Mouse (Mus musculus) limb, embryonic 12.5 days (tissue): Measurements from ENCODE around the gene Prkar2a. TPM values are rescaled to one million over a fixed set of nuclear protein-coding genes. Genes with fewer than 3 reads are reported as not detected.
A peak's percentile ranks its signal among the peaks of the same experiment; 100 is the strongest.

Source experiments
- ATAC-seq: fragments of 200-750 bp; cut with Nextera tagmentation; 2 replicates; pipeline ENCODE4 v1.8.0; 2017; ENCODE audit warnings: low read depth, moderate TSS enrichment; ENCODE audit not compliant: insufficient number of reproducible peaks, insufficient read depth, low FRiP score, low TSS enrichment
- H3K27ac ChIP-seq: fragments of 300-500 bp; sonication (generic); 2 replicates; pipeline ENCODE4 v1.5.1; 2016; ENCODE audit warnings: mild to moderate bottlenecking, moderate library complexity
- H3K27me3 ChIP-seq: fragments of 300-500 bp; sonication (generic); 2 replicates; pipeline ENCODE4 v1.6.1; 2016; ENCODE audit warnings: mild to moderate bottlenecking, moderate library complexity
- H3K36me3 ChIP-seq: fragments of 300-500 bp; sonication (generic); 2 replicates; pipeline ENCODE4 v1.6.1; 2016; ENCODE audit warnings: mild to moderate bottlenecking, moderate library complexity
- H3K4me1 ChIP-seq: fragments of 300-500 bp; sonication (generic); replicated peaks from 2 replicates; pipeline ENCODE4 v1.6.1; 2016
- H3K4me2 ChIP-seq: fragments of 300-500 bp; sonication (generic); 2 replicates; pipeline ENCODE4 v1.6.1; 2016; ENCODE audit warnings: mild to moderate bottlenecking, moderate library complexity
- H3K4me3 ChIP-seq: fragments of 300-500 bp; sonication (generic); replicated peaks from 2 replicates; pipeline ENCODE4 v1.5.1; 2016; ENCODE audit warnings: mild to moderate bottlenecking
- H3K9ac ChIP-seq: fragments of 300-500 bp; sonication (generic); replicated peaks from 2 replicates; pipeline ENCODE4 v1.6.1; 2016; ENCODE audit warnings: mild to moderate bottlenecking, moderate library complexity
- H3K9me3 ChIP-seq: fragments of 300-500 bp; sonication (generic); 2 replicates; pipeline ENCODE4 v1.6.1; 2016; ENCODE audit warnings: mild to moderate bottlenecking, moderate library complexity
- WGBS: fragments of 180-500 bp; shearing (Covaris S2); methylation state at CpG from one replicate; pipeline ENCODE4 v1.1.7; 2016; 5-methylcytosine and 5-hydroxymethylcytosine counted together
- polyA plus RNA-seq: library from polyadenylated mRNA; unstranded; fragments of >200 nt; fragmentation: Nextera tagmentation; extraction: Ambion mirVana; gene quantifications from 2 replicates; pipeline ENCODE4 v1.2.1, GENCODE M21; 2016

Prkar2a gene
- polyA plus RNA-seq, 1 experiment from 2014 or later, result 35.5 TPM

DNA sequence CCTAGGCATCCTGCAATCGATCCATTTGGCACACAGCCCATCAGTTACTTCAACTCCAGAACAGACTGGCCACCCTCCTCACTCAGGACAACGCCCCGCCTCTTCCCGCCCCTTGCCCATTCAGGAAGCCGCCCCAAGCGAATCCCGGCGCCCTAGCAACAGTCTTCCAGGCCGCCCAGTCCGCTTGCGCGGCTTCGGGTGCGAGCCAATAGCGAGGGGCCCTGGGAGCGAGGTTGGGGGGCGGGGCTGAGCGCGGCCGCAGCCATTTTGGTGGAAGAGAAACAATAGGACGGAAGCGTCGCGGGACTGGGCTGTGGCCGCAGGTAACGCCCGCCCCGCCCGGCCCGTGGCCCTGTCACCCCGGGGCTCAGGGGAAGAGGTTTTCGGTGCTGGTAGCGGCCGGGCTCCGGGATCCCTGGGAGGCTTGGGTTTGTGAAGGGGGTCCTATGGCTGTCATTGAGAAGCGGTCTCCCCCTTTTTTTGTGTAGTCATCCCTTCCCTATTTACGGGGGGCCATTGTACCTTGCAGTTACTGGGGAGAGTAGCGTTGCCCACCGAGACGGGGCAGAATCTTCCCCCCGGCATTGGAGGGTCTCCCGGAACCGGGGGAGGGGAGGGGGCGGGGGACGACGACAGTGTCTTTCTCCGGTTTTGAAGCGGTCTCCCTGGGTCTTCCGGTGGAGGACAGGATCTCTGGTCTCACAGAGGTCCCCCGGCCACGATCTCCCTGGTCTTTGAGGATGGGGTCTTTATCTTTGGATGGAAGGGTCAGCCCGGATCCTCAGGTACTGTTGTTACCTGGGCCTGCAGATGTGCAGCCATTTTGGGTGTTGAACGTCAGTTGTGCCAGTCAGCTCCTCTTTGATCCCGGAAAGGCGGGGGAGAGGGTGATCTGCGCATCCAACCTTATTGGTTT, 94.7 kb downstream of the Prkar2a start, which contains the start of gene Ip6k2:
TSS of gene Ip6k2 (plus strand) at position 249 of the 916 bp plus-strand sequence.
- peak; percentile 98 for ATAC-seq
- Histone ChIP-seq H3K27me3 (no peaks in the 10 kb centered on the region), H3K27ac (peak within 1 kb of the TSS; percentile 89), H3K4me3 (peak within 1 kb of the TSS; percentile 78), H3K4me2 (peak within 1 kb of the TSS; percentile 63), H3K9ac (peak within 1 kb of the TSS; percentile 97), H3K9me3 (no peaks in the 10 kb centered on the region), H3K4me1 (peaks cover 46% of the 10 kb centered on the region), H3K36me3 (peaks cover 18% of the 10 kb centered on the region)
- WGBS, result under 1% methylated on average over 56 of the region's 56 CpGs

DNA sequence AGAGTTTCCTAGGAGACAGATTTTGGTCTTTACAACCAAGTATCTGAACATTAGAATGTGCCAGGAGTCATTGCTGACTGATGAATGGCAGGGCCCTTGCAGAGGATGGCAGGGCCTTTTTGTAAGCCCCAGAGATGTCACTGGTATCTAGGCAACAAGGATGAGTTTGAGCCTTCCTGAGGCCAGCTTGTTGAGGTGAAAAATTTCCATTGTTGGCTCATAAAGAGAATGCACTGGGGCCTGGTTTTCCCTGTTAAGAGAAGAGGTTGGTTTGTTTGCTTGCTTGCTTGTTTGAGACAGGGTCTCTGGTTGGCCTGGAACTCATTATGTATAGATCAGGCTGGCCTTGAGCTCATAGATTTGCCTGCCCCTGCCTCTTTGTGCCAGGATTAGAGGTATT, 96.3 kb downstream of the Prkar2a start:
- Histone ChIP-seq H3K36me3 (peaks cover 20% of the 10 kb centered on the region), H3K4me3 (peak overlapping the region; percentile 78), H3K27me3 (no peaks in the 10 kb centered on the region), H3K27ac (0 out of 2 replicates have a peak overlapping the region, but pooled peaks have one; percentile 41), H3K4me2 (peak overlapping the region; percentile 63), H3K4me1 (peaks cover 55% of the 10 kb centered on the region), H3K9ac (peak overlapping the region; percentile 44), H3K9me3 (no peaks in the 10 kb centered on the region)
- ATAC-seq, result no peak

DNA sequence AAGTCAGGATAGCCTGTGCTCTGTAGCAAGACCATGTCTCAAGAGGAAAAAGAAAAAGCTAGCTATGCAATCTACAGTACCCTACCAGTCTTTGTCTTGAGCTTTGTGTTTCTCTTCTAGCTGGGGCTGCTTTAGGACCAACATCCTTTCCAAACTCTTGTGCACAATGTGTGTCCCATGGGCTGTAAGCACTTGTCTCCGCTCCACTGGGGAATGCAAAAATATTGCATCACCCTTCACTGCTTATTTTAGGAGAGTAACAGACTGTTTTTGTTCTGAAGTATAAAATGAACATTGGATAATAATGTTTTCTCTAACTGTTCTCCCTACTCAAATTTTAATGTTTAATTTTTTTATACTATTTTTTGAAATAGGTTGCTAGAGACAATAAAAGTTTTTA, 97.4 kb downstream of the Prkar2a start:
- H3K4me3 ChIP-seq, result no peak overlapping the region; the same call in 1 of the 2 replicates
- H3K36me3 ChIP-seq, result peaks cover 20% of the 10 kb centered on the region
- H3K27me3 ChIP-seq, result no peaks in the 10 kb centered on the region
- H3K4me1 ChIP-seq, result peaks cover 63% of the 10 kb centered on the region
- 93% methylated on average over 1 of the region's 1 CpGs for WGBS
- no peak for ATAC-seq
- H3K4me2 ChIP-seq, result peak overlapping the region; percentile 63
- no peak overlapping the region for H3K9ac ChIP-seq
- no peaks in the 10 kb centered on the region for H3K9me3 ChIP-seq
- no peak overlapping the region for H3K27ac ChIP-seq

DNA sequence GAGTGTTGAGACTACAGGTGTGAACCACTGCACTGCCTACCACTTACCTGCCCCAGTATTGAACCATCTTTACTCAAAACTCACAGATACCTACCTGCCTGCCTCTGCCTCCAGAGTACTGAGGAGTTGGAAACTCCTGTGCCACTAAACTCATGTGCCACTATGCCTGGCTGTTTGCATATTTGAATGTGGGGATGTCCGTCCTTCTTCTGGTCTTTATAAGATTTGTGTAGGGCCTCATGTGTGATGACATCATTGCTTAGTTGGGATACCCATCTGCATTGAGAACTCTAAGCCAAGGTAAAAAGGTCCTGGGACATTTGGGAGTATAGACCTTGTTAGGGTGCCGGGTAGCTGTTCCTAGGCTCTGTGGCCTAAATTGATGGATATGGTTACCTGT, 98.0 kb downstream of the Prkar2a start:
- WGBS, result 94% methylated on average over 2 of the region's 2 CpGs
- Histone ChIP-seq H3K4me2 (peak overlapping the region; percentile 16), H3K27me3 (no peaks in the 10 kb centered on the region), H3K4me1 (peaks cover 66% of the 10 kb centered on the region), H3K9ac (no peak overlapping the region), H3K4me3 (no peak overlapping the region), H3K9me3 (no peaks in the 10 kb centered on the region), H3K36me3 (peaks cover 20% of the 10 kb centered on the region), H3K27ac (no peak overlapping the region)
- ATAC-seq, result no peak

DNA sequence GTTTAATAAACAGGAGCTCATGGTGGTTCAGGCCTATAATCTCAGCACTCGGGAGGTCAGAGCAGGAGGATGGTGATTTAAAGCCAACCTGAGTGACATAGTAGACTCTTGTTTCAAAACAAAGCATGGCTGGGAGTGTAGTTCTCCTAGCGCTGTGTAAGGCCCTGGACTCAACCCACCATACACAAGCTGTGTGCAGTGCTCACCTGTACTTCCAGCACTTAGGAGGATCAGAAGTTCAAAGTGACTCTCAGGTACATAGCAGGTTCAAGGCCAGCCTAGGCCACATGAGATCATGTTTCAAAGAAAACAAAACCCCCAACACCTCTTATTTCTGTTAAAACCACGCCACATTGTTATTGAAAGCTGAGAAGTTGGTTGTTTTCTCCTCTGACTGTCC, 99.6 kb downstream of the Prkar2a start:
- Histone ChIP-seq H3K9me3 (no peaks in the 10 kb centered on the region), H3K27ac (no peak overlapping the region), H3K36me3 (peaks cover 20% of the 10 kb centered on the region), H3K4me3 (no peak overlapping the region), H3K27me3 (no peaks in the 10 kb centered on the region), H3K4me2 (peak overlapping the region; percentile 8; the same call in 1 of the 2 replicates), H3K4me1 (peaks cover 75% of the 10 kb centered on the region), H3K9ac (no peak overlapping the region)
- WGBS, result 58% methylated on average over 3 of the region's 3 CpGs
- ATAC-seq, result no peak

- Histone ChIP-seq H3K4me3 (no peak overlapping the region), H3K36me3 (peaks cover 25% of the 10 kb centered on the region), H3K9me3 (no peaks in the 10 kb centered on the region), H3K27ac (no peak overlapping the region), H3K4me2 (peak overlapping the region; percentile 26; the same call in 1 of the 2 replicates), H3K27me3 (no peaks in the 10 kb centered on the region), H3K4me1 (peaks cover 73% of the 10 kb centered on the region), H3K9ac (no peak overlapping the region)
- WGBS, result 86% methylated on average over 1 of the region's 1 CpGs
- no peak for ATAC-seq
Measured at GRCm38 (mm10) chr9:108792307-108792706, 103.2 kb downstream of the Prkar2a start.

DNA sequence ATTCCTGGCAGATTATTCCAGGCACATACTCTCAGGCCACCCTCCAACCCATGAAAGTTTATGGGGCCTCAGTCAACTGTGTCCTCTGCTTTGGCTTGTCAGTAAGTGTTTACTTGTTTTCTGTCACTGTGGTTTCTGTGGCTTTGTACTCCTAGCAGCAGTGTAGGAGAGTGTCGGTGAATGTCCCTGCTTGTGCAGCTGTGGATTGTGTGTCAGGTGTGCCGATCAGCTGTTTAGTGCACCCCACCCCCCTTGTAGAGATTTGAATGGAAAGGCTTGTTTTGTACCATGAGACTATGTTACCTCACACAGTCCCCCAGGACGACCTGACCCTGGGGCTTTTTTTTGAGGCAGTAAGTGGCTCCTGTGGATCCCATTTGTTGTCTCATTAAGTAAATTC, 103.6 kb downstream of the Prkar2a start:
- no peak overlapping the region for H3K4me3 ChIP-seq
- no peak for ATAC-seq
- H3K4me1 ChIP-seq, result peaks cover 69% of the 10 kb centered on the region
- H3K27me3 ChIP-seq, result no peaks in the 10 kb centered on the region
- H3K27ac ChIP-seq, result 0 out of 2 replicates have a peak overlapping the region, but pooled peaks have one; percentile 30
- H3K4me2 ChIP-seq, result peak overlapping the region; percentile 26
- WGBS, result 55% methylated on average over 3 of the region's 3 CpGs
- H3K9me3 ChIP-seq, result no peaks in the 10 kb centered on the region
- peaks cover 29% of the 10 kb centered on the region for H3K36me3 ChIP-seq
- H3K9ac ChIP-seq, result no peak overlapping the region

- no peak for ATAC-seq
- Histone ChIP-seq H3K27me3 (no peaks in the 10 kb centered on the region), H3K4me3 (no peak overlapping the region), H3K36me3 (peaks cover 46% of the 10 kb centered on the region), H3K27ac (no peak overlapping the region), H3K9ac (no peak overlapping the region), H3K4me1 (peaks cover 49% of the 10 kb centered on the region), H3K4me2 (no peak overlapping the region), H3K9me3 (no peaks in the 10 kb centered on the region)
- WGBS, result 79% methylated on average over 2 of the region's 2 CpGs
Measured at GRCm38 (mm10) chr9:108795281-108795680, 106.2 kb downstream of the Prkar2a start.

- Histone ChIP-seq H3K9ac (no peak overlapping the region), H3K9me3 (no peaks in the 10 kb centered on the region), H3K27ac (no peak overlapping the region), H3K36me3 (peaks cover 48% of the 10 kb centered on the region), H3K4me1 (peaks cover 46% of the 10 kb centered on the region), H3K4me2 (no peak overlapping the region), H3K4me3 (no peak overlapping the region), H3K27me3 (no peaks in the 10 kb centered on the region)
- ATAC-seq, result no peak
- WGBS, result 46% methylated on average over 11 of the region's 11 CpGs
Measured at GRCm38 (mm10) chr9:108795762-108796161, 106.6 kb downstream of the Prkar2a start.

GRCm38 (mm10) chr9:108796351-108796981, 107.4 kb downstream of the Prkar2a start:
- no peak overlapping the region for H3K4me3 ChIP-seq

GRCm38 (mm10) chr9:108797477-108797876, 108.4 kb downstream of the Prkar2a start:
- Histone ChIP-seq H3K4me2 (no peak overlapping the region), H3K36me3 (peaks cover 65% of the 10 kb centered on the region), H3K27ac (no peak overlapping the region)

More at GRCm38 (mm10) chr9:108796351-108796981, 107.4 kb downstream of the Prkar2a start:
- H3K27ac ChIP-seq, result no peak overlapping the region
- no peaks in the 10 kb centered on the region for H3K27me3 ChIP-seq
- no peaks in the 10 kb centered on the region for H3K9me3 ChIP-seq
- H3K4me2 ChIP-seq, result no peak overlapping the region
- WGBS, result 95% methylated on average over 4 of the region's 4 CpGs
- no peak overlapping the region for H3K9ac ChIP-seq
- H3K4me1 ChIP-seq, result peaks cover 41% of the 10 kb centered on the region
- H3K36me3 ChIP-seq, result peaks cover 55% of the 10 kb centered on the region
- ATAC-seq, result no peak

More at GRCm38 (mm10) chr9:108797477-108797876, 108.4 kb downstream of the Prkar2a start:
- Histone ChIP-seq H3K4me3 (no peak overlapping the region), H3K9ac (no peak overlapping the region), H3K27me3 (no peaks in the 10 kb centered on the region), H3K4me1 (peaks cover 31% of the 10 kb centered on the region), H3K9me3 (no peaks in the 10 kb centered on the region)
- no peak for ATAC-seq
- 87% methylated on average over 7 of the region's 7 CpGs for WGBS
